Mouse (Mus musculus): ENCODE measurements at regions not wholly inside any gene's neighbourhood (a gene's known extent, or its start where the extent isn't known, plus 50 kb on each side); places are given as distances from the start of the nearest gene placed in this dataset.

DNA sequence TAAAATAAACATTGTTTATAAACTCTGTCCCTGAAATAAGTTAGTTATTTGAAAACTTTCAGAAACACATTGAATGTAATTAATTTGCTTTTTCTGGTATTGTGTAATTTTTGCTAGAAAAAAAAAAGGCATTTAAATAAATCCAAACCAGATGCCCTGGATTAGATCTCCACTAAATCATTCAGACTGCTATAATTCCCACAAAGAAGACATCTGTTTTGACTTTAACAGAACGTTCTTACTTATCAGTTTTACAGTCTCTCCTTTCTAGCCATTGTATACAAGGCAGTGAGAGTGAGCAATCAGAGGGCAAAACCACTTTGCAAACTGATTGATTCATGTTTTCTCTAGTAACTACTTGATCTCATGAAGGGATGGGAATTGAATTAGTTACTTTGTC, 478.8 kb downstream of the Slitrk6 start:
- no peak for DNase-seq
- intact Hi-C loops (cut with DNase I), result no loop called here

DNA sequence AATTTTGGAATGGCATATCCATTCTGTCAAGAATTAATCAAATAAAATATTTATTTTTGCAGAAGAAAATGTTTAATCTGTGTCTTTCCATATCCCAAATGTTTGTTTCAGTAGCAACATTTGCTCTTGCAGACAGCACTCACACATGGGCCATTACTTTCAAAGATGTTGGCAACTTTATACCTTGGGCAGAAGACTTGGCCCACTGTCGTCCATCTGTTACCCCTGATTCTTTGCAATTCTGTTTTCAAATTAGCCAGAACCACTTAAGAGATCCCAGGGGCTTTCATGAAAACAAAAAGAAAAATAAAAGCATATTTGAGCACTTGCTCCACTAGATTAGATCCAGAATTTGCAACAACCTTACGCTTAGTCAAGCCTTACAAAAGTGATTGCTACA, 483.7 kb downstream of the Slitrk6 start:
- intact Hi-C loops (cut with DNase I), result no loop called here
- no peak for DNase-seq

DNA sequence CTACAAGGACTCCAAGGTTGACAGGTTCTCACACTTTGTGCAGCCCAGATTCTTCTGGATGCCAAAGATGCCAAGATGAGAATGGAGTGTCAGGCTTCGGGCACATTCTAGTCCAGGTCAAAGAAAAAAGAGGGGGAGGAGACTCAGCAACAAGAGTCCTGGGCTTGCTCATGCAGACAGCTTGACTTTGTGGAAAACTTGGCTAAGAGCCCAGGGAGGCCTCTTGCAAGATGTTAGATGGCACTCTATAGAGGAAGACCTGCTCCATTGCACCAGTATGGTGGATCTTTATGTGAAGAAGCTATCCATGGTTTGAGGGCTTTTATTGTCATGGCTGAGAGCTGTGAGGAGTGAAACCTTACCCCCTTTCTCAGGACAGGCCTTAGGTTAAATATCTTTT, 510.5 kb downstream of the Slitrk6 start:
- intact Hi-C loops (cut with DNase I), result no loop called here
- no peak for DNase-seq

DNA sequence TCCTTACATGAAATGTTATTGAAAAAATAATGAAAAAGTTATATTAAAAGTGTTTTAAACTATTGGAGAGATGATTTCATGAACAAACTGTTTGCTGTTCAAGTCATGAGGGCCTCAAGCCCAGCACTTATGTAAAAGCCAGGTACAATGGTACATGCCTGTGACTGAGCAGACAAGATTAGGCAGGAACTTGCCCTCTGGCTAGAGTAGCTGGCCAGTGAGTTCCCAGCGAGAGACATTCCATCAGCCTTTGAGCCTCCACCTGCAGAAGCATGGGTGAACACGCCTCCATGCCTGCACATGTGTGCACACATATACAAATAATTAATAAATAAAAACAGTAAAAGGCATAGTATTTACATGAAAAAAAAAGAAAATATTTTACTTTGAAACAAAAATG, 511.4 kb downstream of the Slitrk6 start:
- intact Hi-C loops (cut with DNase I), result no loop called here

DNA sequence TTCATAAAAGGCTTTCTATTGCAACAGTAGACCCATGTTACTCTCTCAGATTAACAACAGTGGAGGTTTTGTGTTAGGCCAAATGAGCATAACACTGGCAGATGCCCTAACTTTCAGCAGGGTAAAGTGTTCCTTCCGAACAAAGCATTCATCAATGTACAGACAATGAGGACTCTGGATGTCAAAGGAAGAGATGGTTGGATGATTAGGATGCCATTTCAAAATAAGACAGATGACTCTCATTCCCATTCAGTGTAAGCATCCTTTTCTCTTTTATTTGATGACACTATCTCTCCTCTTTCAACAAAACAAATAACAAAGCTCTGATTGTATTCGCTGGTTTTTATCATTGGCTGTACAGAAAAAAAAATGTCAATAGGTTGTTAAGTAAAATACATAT, 516.1 kb downstream of the Slitrk6 start:
- DNase-seq, result no peak
- intact Hi-C loops (cut with DNase I), result no loop called here

More for the DNA sequence above, 511.4 kb downstream of the Slitrk6 start:
- no peak for DNase-seq

DNA sequence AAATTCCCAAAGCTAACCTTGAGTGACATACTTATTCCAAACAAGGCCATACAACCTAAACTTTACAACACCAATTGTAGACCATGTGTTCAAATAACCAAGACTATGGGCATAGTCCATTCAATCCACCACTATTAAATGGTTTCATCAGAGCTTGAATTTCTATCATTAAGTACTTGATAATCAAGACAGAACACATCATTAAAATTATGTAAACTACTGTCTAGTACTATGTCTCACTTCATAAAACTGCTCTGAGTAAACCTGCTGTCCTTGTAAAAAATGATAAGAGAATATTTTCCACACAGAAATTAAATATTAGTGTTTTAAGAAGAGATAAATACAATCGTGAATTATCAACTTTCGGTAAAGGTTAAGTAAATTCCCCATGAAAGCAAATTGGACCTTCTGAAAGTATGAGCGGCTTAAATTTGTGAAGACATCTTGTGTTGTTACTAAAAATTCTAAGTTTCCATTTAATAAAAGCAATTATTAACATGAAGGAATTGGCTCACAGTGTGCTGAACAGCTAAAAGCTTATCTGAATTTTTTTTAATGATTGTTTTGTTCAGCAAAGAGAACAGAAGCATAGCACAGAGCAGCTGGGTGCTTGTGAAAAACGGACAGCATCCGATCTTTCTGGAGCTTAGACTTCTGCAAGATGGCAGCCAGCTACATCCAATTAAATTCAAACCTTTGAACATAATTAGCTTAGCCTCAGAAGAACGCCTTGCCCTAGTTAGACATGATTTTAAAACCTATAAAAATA, 530.1 kb downstream of the Slitrk6 start:
- no peak for DNase-seq
- intact Hi-C loops (cut with DNase I), result no loop called here

DNA sequence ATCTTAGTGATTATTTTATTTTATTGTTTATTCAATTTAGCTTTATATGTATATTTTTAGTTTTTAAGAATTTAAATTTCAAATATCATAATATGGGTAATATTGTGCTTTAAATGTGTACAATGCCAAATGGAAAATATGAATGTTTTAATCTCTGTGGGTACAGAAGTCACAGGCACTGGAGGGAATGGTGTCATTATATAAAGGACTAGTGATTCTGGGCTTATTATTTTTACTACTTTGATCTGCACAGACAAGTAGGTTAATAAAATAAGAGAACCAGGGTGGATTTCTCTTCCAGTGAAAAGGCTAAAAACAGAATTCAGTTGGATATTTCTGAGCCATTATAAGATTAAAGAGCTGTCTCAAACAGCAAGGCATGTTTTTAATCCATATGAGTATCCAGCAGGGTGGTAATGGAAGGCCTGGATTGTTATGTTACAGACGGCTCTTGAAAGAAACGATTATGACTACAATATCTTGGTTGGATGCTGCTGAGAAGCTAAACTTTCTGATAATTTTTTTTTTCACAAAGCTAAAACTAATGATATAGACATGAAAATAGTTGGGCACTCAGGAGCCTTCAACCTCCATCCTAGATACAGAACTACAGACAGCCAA, 563.9 kb downstream of the Slitrk6 start:
- intact Hi-C loops (cut with DNase I), result no loop called here
- DNase-seq, result no peak

DNA sequence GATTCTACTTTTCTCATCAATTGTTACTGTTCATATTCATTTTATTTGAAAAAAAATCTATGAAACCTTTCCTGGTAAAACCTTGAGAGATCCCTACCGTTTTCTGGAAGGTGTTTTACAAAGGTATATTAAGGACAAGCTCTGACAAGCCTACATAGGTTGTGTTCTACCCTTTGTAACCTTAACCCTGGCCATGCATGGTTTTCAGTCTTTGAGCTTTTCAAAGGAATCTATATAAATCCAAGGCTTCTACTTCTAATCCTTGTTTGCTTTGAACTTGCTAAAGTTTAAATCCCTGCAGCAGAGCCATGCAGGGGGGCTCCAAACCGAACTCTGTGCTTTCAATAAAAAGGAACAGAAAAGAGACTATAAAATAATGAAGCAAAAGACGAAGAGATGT, 564.5 kb downstream of the Slitrk6 start:
- intact Hi-C loops (cut with DNase I), result no loop called here
- DNase-seq, result no peak

DNA sequence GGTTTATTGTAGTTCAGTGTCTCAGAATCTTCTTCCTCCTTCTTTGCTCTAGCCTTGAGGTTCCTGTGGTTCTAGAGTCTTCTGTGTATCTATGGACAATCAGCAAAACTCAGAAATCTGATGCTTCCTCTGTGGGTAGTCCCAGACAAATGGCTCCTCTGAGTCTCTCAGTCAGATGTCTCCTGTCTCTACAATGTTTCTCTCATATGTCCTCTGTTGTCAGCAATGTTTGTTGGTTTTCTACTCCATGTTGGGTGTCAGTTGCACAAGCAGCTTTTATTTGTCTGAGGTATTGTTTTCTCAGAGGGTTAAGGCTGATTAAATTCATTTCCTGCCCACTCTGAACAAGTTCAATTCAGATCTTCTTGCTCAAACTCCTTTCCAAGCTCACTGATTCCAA, 575.8 kb downstream of the Slitrk6 start:
- no peak for DNase-seq
- intact Hi-C loops (cut with DNase I), result no loop called here

DNA sequence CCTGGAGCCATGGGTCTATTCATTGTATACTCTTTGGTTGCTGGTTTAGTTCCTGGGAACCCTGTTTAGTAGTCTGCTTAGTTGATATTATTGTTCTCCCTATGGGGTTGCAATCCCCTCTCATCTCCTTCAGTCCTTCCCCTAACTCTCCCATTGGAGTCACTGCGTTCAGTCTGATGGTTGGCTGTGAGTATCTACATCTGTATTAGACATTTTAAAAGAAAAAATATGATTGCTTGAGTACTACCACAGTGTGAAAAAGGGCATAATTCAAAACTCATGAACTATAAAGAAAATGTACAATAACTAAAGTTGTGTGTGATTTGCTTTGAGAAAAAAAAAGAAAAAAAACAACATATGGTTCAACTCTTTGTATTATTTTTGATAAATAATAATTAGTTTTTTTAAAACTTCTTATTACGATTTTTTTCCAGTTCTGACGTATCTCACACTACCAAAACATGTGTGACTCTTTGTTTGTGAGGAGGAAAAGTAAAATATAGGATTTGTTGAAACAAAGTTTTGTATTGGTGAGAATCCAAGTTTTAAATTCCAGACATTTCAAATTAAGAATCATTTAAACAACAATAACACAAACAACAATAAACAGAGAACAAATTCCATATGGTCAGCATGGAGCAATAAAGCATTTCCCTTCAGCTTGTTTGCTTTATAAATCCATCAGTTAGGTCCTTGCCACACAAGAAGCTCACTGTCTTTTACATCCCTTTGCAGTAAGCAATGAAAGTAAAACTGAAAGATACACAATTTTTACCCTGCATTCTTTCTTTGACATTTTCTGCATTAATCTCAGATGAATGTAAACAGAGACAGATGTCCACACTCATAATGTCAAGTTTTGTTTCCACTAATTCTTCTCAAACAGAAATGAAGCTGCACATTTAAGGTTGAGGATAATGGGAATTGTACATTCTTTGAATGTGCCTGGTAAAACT, 583.5 kb downstream of the Slitrk6 start:
- DNase-seq, result no peak
- intact Hi-C loops (cut with DNase I), result no loop called here

DNA sequence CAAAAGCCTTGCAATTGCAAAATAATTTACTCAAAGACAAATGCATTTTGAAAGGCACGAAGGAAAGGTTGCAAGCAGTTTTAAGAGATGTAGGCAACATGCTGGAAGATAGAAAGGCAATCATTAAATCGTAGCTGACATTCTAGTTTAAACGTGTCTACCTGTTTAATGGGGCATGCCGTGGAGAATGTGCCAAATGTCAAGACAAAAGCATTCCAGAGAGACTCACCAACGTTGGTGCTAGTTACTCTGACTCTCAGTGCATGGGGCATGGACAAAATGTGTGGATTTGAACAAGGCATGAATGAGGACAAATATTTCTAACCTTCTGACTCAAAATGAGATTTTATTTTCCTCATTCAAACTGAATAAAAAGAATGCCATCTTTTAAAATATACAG, 586.3 kb downstream of the Slitrk6 start:
- DNase-seq, result no peak
- intact Hi-C loops (cut with DNase I), result no loop called here

DNA sequence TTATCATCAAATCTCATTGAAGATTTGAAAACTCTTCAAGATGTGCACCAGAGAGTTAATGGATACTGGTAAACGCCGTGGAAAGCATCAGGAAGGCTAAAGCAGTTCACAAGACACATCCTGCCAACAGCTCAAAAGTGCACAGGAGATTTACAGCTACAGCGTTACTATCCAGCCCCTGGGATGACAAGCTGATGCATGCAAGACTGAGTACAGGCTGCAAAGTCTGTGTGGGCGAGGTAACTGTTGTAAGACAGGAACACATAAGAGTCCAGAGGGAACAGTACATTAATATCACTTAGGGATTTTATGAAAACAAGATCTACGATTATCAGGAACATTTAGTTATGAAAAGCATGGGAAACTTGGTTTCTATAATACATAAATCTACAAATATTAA, 626.7 kb downstream of the Slitrk6 start:
- DNase-seq, result no peak
- intact Hi-C loops (cut with DNase I), result no loop called here

DNA sequence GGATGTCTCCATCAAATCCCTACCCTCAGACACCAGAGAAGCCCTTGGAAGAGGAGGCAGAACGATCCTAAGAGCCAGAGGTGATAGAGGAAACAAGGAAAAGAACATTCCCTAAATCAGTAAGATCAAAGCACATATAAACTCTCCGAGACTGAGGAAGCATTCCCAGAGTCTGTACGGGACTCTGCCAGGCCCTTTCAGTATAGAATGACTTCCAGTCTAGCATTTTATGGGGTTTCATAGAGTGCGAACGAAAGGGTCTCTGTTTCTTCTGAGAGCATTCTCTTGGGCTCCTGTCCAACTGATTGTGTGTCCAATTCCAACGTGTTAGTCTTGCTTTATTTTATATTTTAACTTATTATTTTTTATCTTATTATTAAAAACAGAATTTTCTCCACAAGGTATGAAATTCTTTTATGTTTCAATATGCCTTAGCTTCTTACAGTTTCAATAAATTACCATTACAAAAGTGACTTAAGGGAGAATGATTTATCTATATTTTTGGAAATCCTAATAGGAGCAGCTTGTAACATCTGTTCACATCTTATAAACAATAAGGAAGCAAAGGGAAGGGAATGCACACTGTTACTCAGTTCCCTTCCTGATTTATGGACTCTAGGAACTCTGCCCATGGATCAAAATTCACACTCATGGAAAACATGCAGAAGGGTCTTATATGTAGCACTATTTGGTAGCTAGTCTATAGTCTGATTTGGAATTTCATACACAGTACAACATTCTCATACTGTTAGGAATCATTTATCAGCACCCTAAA, 628.8 kb downstream of the Slitrk6 start:
- intact Hi-C loops (cut with DNase I), result loop anchor here (2.0 kb wide), 1 partner anchor 61 kb away; no protein-coding TSS in a partner anchor
- DNase-seq, result no peak

DNA sequence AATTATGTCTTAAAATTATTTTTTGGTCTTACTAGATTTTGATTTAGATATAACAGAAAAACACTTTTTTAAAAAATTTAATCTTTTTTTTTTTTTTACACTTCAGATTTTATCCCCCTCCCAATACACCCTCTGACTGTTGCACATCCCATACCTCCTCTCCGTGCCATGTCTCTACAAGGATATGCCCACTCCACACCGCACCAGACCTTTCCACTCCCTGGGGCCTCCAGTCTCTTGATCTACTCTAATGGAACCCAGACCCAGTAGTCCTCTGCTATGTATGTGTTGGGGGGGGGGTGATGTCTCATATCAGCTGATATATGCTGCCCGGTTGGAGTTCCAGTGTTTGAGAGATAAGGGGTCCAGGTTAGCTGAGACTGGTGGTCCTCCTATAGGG, 632.2 kb downstream of the Slitrk6 start:
- intact Hi-C loops (cut with DNase I), result no loop called here
- DNase-seq, result no peak

DNA sequence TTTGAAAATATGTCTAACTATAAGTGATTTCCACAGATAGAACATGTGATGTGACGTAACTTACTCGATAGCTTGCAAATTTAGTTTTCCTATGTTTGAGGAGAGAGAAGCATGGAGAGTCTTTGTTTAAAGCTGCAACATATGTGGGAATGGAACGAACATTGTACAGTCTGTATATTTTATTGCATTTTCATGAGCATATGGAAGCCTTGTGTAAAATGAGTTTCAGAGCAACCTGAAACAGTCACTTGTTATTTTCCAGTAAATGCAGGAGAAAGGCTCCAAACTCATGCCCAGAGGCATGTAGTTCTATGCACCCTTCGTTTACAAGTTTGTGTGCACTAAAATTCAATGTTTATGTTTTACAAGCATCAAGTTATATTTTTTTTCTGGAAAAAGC, 639.4 kb downstream of the Slitrk6 start:
- no peak for DNase-seq
- intact Hi-C loops (cut with DNase I), result no loop called here

DNA sequence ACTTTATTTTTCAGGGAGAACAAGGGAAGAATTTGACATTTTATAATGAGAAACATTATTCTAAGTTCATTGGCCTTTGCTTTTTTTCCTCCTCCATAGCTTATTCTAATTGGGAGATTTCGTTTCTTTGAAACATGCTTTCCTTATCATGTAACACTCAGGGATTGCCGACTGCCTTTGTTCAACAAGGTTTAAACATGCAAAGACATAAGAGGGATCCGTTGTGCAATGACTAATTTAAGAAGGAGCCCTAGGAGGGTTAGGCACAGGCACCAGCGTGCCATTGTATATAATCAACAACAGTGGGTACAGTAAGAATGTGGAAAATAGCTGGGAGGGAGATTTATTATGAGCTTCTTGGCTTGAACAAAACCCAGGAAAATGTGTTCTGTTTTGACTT, 654.1 kb downstream of the Slitrk6 start:
- DNase-seq, result no peak
- intact Hi-C loops (cut with DNase I), result no loop called here

DNA sequence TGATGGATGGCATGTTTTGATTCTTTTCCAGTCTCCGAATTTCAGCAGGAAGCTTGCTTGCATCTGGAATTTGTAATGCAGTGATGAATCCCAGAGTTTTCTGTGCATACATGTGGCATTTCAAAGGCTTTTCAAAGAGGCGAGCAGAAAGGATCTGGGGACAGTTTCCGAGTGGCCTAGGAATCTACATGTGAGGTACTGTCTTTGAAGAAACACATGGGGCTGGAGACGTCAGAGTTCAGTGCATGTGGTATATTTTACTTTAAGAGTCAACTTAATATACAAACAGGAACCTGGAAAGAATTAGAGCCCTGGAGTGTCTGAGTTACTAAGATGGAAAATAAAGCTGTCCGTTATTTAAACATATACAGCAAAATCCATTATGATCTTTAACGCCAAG, 676.6 kb downstream of the Slitrk6 start:
- intact Hi-C loops (cut with DNase I), result no loop called here
- no peak for DNase-seq

DNA sequence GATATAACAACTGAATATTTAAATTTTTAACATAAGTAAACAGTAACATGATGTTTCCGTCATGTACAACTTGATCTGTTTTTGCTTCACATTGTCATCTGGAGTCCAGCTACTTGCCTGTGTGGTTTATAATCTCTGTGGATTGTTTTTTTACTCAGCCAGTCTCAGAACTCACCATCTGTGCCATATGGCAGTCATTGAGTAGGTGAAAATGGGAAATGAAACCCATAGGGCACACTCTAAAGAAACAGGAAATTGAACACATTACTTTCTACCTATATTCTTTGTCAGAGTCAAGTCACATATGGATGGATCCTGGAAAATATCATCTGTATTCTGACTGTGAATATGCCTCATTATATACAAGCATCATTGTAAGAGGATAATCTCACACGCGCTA, 707.2 kb downstream of the Slitrk6 start:
- intact Hi-C loops (cut with DNase I), result no loop called here
- DNase-seq, result no peak

DNA sequence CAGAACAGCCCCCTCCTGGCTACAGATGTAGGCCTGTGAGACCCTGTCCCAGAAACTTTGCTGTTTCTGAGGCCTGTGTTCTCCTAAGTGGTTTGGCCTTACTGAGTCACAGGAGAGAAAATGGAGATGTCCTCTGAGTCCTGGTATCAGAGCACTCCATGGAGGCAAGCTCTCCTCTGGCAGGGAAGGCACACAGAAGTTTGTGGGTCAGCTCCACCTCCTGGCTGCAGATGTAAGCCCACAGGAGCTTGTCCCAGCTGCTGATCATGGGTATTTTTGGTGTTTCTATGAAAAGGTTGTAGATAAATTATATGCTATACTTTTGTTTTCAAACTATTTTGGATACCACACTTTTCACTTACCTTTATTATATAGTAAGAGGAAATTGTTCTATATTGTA, 711.7 kb downstream of the Slitrk6 start:
- no peak for DNase-seq
- intact Hi-C loops (cut with DNase I), result no loop called here

DNA sequence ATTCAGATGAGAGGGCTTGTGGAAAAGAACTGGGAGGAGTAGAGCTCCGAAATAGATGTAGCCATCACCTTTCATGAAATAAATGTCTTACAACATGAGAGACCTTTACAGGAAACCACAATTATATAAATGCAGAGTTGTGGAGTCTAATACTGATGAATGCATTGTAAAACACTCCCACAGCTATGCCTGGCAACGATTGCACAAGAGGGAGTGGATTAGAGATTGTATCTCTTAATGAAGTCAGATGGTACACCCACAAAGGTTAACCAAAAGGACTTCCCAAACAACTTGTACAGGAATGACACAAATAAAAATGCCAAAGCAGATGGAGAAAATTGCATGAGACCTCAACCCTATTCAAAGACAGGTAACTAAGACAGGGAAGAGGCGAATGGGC, 733.1 kb downstream of the Slitrk6 start:
- no peak for DNase-seq
- intact Hi-C loops (cut with DNase I), result no loop called here

DNA sequence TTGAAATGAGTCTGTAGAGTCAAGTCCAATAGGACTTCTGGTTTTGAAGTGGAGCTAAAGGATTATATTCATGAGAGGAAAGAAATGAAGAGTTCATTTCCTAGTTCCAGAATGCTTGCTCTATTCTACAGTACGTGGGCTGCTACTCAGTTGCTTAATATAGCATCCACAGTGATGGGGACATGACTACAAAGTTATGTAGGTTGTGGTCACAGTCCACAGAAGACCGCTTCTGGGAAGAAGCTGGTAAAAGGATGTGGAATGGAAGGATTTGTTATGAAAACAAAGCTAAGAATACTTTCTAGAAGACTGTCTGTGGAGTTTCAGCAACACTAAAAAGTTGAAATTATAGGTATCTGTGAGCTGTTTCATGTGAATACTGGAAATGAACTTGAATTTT, 739.8 kb downstream of the Slitrk6 start:
- DNase-seq, result no peak
- intact Hi-C loops (cut with DNase I), result no loop called here
